Mouse (Mus musculus) CD8-positive naive resting alpha-beta T cell, adult 2 months (primary cell): Measurements from ENCODE around the gene Gm20883.
"Not testable (repeated sequence)": the region's sequence is repeated elsewhere in the genome, so short reads cannot be mapped to it uniquely, and the experiment has no call there.

Source experiments
- DNase-seq, 2 experiments: peaks; one replicate each; pipeline ENCODE4 v3.0.0; 2022; ENCODE audit warnings: low read depth in 2 of 2, low spot score in 2 of 2

The Gm20883 gene

GRCm38 (mm10) chrY:50607951-50608350, at the start of gene Gm20883:
TSS of gene Gm20883 (plus strand) at chrY:50608251.
- DNase-seq = not testable (repeated sequence)
